Mouse (Mus musculus) cerebellum, adult 2 months (tissue): ENCODE measurements at regions not wholly inside any gene's neighbourhood (a gene's known extent, or its start where the extent isn't known, plus 50 kb on each side); places are given as distances from the start of the nearest gene placed in this dataset.

ENCODE experiments used
- CTCF ChIP-seq: fragments of 200-500 bp; IDR thresholded peaks from 2 replicates; pipeline ENCODE4 v1.5.1; 2011; ENCODE audit warnings: low read depth, mild to moderate bottlenecking, control low read depth, low read length, moderate library complexity, borderline replicate concordance; ENCODE audit not compliant: insufficient read depth
- POLR2A ChIP-seq: fragments of 200-500 bp; IDR thresholded peaks from 2 replicates; pipeline ENCODE4 v1.6.1; 2011; ENCODE audit warnings: low read length, control low read depth, borderline replicate concordance; ENCODE audit not compliant: insufficient read depth

DNA sequence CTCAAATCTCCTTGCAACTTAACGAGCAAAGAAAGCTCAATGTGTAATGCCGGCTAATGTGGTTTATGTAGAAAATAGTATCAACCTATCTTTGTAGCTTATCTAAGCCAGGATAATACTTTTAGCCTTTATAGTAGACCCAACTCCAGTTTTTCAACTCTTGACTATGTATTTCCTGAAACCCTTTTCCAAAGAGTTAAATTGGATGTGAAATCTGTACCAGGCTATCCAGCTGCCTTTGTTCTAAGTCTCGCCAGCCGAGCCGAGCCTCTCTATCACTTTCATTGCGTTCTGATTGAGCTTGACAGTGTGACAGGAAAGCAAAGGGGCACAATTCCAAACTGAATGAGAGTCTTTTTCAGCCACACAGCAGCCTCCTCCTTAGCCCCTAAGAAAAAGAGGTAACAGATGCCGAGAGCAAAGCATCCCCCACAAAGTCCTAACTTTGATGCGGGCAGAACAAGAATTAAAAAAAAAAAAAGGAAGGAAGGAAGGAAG, 141.7 kb upstream of the Otx2 start:
- no peak for TF ChIP-seq POLR2A
- no peak for TF ChIP-seq CTCF
